Mouse (Mus musculus) embryo, embryonic 9.5 days (tissue): ENCODE measurements around the gene Cpne9.

Source experiments
- DNase-seq: peaks from one replicate; pipeline ENCODE4 v3.0.0-alpha.2; 2017; ENCODE audit errors: extremely low spot score

Gene Cpne9

DNA sequence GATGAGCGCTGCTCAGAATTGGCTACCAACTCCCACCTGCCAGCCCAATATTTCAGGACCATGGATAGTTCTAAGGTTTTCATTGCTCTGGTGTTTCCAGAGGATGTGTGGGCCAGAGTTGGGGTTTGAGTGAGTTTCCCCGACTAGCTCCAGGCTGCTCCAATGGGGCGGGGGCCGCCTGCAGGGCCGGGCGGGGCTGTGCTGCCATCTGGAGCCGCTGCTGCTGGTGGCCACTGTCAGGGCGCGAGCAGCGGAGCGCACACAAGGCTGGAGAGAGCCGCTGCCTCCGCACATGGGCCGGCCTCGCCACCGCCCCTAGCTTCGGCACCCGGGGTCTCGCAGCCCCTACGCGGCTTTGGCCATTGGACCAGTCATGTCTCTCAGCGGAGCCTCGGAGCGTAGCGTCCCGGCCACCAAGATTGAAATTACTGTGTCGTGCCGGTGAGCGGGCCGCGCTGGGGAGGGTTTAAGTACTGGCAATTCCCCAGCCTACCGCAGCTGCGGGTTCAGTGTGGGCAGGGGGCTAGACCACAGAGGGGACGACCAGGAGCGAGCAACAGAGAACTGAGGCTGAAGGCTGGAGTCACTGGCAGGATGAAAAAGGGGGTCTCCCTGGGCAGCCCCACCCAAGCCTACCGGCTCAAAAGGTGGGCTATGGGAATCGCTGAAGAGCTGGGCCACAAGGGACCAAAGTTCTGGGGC lies at the start of gene Cpne9:
Cpne9 (plus strand) TSS at position 207 of the 702 bp plus-strand sequence.
- peak; percentile 62 for DNase-seq

GRCm38 (mm10) chr6:113235141-113235540 lies 47.0 kb upstream of the Cpne9 start:
- no peak for DNase-seq

- DNase-seq: peak; percentile 99
Measured at GRCm38 (mm10) chr6:113237542-113238270, 44.4 kb upstream of the Cpne9 start, which contains the start of gene Mtmr14. Gene Mtmr14, plus strand, starts transcription at chr6:113237843.

DNA sequence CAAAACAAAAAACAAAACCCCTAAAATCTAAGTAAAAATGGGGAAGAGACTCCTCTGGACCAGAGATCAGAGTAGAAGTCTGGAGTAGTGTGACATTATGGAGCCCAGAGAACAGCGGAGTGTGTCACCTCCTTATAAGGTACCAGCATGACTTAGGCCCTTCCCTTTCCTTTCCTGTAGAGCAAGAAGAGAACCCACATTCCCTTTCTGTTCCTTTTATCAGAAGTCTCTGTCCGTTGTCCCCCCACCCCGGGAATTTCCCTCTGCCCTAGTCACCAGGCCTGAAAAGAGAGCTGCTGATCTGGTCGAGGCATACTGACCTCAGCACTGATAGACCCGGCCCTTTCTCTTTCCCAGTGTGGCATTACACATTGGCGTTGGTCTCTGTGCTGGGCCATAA lies 43.7 kb upstream of the Cpne9 start:
- no peak for DNase-seq

GRCm38 (mm10) chr6:113242753-113243152 lies 39.4 kb upstream of the Cpne9 start:
- no peak for DNase-seq

- no peak for DNase-seq
Measured at GRCm38 (mm10) chr6:113245585-113245984, 36.5 kb upstream of the Cpne9 start.

- no peak for DNase-seq
Measured at GRCm38 (mm10) chr6:113250786-113251185, 31.3 kb upstream of the Cpne9 start.

GRCm38 (mm10) chr6:113251921-113252320 lies 30.2 kb upstream of the Cpne9 start:
- DNase-seq: no peak

DNA sequence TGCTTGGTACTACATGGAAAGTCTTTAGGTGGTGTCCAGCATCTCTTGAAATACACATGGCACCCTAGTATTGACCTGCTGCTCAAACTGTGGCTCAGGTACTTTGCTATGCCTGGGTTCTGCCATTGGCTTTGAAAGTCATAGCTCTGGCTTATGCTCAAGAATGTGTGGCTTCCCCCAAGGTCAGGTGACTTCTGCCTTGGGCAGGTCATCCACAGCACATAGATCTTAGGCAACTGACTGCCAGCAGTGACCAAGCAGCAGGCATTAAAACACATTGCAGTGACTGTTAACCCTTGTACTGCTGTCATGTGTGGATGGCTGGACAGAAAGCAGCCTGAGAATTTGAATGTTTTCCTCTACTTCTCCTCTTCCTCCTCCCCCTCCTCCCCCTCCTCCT lies 27.2 kb upstream of the Cpne9 start:
- no peak for DNase-seq

- no peak for DNase-seq
Measured at GRCm38 (mm10) chr6:113261174-113261858, 20.8 kb upstream of the Cpne9 start.

GRCm38 (mm10) chr6:113263531-113263930 lies 18.6 kb upstream of the Cpne9 start:
- no peak for DNase-seq

DNA sequence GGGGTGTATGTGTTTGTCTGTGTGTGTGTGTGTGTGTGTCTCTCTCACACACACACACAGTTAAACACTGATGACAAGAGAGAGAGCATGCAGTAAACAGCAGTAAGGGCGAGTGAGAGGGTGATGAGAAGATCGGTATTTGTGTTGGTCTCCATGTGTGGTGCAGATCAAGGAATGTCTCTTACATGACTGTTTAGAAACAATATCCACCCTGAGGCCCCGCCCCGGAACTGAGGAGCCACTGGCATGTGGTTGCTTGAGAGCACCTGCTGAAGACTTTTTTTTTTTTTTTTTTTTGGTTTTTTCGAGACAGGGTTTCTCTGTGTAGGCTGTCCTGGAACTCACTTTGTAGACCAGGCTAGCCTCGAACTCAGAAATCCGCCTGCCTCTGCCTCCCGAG lies 17.7 kb upstream of the Cpne9 start:
- no peak for DNase-seq

GRCm38 (mm10) chr6:113266996-113267655 lies 15.0 kb upstream of the Cpne9 start:
- no peak for DNase-seq

GRCm38 (mm10) chr6:113267988-113268387 lies 14.1 kb upstream of the Cpne9 start:
- no peak for DNase-seq

GRCm38 (mm10) chr6:113272365-113272764 lies 9.7 kb upstream of the Cpne9 start:
- DNase-seq: no peak

DNA sequence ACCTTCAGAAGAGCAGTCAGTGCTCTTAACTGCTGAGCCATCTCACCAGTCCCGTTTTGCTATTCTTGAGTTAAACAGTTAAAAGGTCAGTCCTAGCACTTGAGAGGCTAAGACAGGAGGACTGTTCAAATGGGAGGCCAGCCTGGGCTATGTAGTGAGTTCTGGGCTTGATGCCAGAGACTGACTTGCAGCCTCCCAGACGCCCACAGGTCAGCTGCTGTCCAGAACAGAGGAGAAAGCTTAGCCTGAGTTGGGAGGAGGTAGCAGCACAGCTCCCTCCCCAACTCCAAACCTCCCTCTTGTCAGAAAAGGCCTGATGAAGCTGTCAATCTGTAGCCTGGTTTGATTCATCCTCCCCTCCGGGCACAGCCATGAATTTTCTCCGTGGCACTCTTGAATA lies 5.3 kb upstream of the Cpne9 start:
- no peak for DNase-seq

DNA sequence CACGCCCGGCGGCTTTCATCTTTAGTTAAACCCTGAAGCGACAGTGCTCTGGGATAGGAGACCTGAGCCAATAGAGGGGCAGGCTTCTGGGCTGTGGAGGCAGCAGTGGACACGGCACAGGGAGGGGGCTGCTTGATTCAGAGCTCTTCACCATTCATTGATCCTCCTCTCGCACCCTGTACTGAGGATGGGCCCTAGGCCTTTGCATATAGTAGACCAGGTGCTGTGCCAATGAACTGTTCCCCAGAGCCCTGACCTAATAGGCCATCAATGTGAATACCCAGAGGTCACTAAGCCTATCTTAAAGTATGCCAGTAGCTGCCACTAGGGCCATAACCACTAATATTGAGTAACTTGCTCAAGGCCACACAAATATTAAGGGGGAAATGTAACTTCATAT lies 431 bp upstream of the Cpne9 start:
- DNase-seq: no peak

GRCm38 (mm10) chr6:113282969-113283368 lies 862 bp downstream of the Cpne9 start:
- no peak for DNase-seq

DNA sequence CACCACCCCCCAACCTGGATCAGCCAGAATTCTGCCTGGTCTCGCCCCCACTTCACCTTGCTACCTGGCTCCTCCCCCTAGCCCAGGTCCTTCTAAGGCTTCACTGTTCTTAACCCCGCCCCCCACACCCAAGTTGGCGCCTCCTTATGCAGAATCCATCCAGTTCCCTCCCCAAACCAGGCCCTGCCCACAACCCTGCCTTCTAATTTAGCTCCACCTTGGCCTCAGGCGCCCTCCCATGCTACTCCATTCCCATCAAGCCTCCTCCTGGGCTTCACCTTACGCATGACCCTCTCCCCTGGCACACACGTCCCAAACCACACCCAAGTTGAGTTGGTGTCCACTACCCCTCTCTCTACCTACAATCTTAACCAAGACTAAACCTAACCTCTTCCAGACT lies 1.4 kb downstream of the Cpne9 start:
- no peak for DNase-seq

- DNase-seq: no peak
Measured at GRCm38 (mm10) chr6:113284931-113285330, 2.8 kb downstream of the Cpne9 start.

DNA sequence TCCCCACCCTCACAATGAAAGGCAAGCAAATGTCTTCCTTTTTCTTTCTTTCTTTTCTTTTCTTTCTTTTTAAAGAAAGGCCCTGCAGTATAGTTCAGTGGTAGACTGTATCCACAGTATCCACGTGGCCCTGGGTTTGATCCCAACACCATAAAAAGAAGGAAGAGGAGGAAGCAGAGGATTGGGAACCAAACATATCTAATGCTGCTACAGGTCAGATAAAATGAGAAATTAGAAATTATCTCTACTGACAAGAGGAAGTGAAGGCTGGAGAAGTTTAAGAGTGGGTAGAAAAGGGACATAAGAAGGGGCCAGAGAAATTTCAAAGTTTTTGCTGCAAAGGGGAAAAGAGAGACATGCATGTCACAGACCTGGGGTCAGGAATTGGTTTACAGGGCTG lies 4.2 kb downstream of the Cpne9 start:
- DNase-seq: no peak

- DNase-seq: no peak
Measured at GRCm38 (mm10) chr6:113287236-113287635, 5.1 kb downstream of the Cpne9 start.
